Mouse (Mus musculus): ENCODE results near the gene Smarcc1. TPM values are rescaled to one million over a fixed set of nuclear protein-coding genes. Genes with fewer than 3 reads are reported as not detected.

Smarcc1 gene
- total and polyA plus RNA-seq, 3 experiments: 35.5 to 488 (median 79.0) TPM

DNA sequence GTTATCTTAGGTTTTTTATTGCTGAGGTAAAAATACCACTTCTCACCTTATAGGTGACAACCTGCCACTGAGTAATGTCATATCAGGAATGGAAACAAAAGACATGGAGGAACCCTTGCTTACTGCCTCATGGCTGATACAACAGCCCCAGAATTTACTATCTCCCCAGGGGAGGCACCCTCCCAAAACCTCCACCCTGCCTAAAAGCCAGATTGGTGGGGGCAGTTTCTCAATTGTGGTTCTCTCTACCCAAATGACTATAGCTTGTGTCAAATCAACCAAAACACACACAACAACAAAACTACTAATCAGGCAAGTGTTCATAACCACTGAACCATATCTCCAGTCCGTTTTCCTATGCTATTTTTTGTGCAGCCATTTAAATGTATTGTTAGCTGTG is 741 bp downstream of the Smarcc1 start:
- peaks cover 3 to 12% of the 10 kb centered on the region in 2 experiments for H3K36me3 ChIP-seq (ENCODE audit: control insufficient read depth in 1 of 2, insufficient read depth in 2 of 2, low read length in 2 of 2)
- peaks cover 24% of the 10 kb centered on the region for H3K79me2 ChIP-seq (ENCODE audit: control insufficient read depth, insufficient read depth, low read length, poor library complexity)
- TF ChIP-seq MXI1 (IDR thresholded peaks at IDR 0.05; ENCODE audit: low read depth, low read length): 0 out of 2 replicates have a peak, but pooled peaks have one; percentile 5
- no peak for TF ChIP-seq ZNF384 (IDR thresholded peaks at IDR 0.05; ENCODE audit: low read depth, low read length)
- TF ChIP-seq MYC (IDR thresholded peaks at IDR 0.05; ENCODE audit: low read depth, low read length): 0 out of 2 replicates have a peak, but pooled peaks have one; percentile 39
- TF ChIP-seq ZC3H11A (IDR thresholded peaks at IDR 0.05; ENCODE audit: low read depth, low read length): no peak
- 0 out of 2 replicates have a peak, but pooled peaks have one; percentile 8 for TF ChIP-seq ETS1 (IDR thresholded peaks at IDR 0.05; ENCODE audit: low read depth, low read length)
- TF ChIP-seq CHD1 (IDR thresholded peaks at IDR 0.05; ENCODE audit: low read depth, low read length): 0 out of 2 replicates have a peak, but pooled peaks have one; percentile 58
- H3K9me3 ChIP-seq (replicated peaks; ENCODE audit: insufficient read depth, low read length): no peaks in the 10 kb centered on the region
- H3K27ac ChIP-seq (ENCODE audit: control insufficient read depth, low read depth, low read length): peak overlapping the region; percentile 82
- H3K27me3 ChIP-seq (ENCODE audit: control insufficient read depth in 1 of 2, insufficient read depth in 2 of 2, low read length in 2 of 2): no peaks in the 10 kb centered on the region
- peaks cover 2 to 3% of the 10 kb centered on the region in 2 experiments; a peak in 2 of 4 replicates for H3K4me1 ChIP-seq (ENCODE audit: control insufficient read depth in 1 of 2, insufficient read depth in 2 of 2, low read length in 2 of 2)
- peak overlapping the region; percentile 95 for H3K9ac ChIP-seq (ENCODE audit: control insufficient read depth, low read depth, low read length, poor library complexity, severe bottlenecking)
- H3K4me3 ChIP-seq (ENCODE audit: control insufficient read depth in 1 of 2, insufficient read depth in 1 of 2, low read depth in 2 of 2, low read length in 2 of 2): peak overlapping the region; percentile 90 to 99
- DNase-seq (ENCODE audit: low read depth, low spot score): peak; percentile 25

DNA sequence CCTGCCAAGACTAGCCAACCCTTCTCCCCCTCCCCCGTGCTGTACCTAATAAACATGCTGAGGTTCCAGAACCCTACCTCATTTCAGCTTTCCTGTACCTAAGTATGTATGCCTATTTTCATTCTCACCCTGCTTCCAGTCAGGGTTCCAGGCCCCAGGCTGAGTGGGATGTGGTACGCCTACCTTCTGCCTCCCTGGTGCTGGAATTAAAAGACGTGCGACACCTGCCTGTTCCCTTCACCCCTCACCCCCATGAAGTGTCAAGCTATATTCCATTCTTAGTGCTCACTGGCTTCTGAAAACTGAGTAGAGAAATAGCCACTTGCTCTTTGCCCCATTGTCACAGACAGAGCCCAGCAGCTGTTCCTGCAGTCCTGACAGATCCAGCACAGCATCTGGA is 3.9 kb downstream of the Smarcc1 start:
- TF ChIP-seq MXI1 (IDR thresholded peaks at IDR 0.05; ENCODE audit: low read depth, low read length): no peak
- no peak for TF ChIP-seq JUND (IDR thresholded peaks at IDR 0.05; ENCODE audit: low read depth, low read length)
- DNase-seq (ENCODE audit: low read depth, low spot score): no peak
- Histone ChIP-seq H3K4me3 (ENCODE audit: control insufficient read depth in 1 of 2, insufficient read depth in 1 of 2, low read depth in 2 of 2, low read length in 2 of 2) (no peak overlapping the region), H3K9ac (ENCODE audit: control insufficient read depth, low read depth, low read length, poor library complexity, severe bottlenecking) (no peak overlapping the region), H3K79me2 (ENCODE audit: control insufficient read depth, insufficient read depth, low read length, poor library complexity) (peaks cover 22% of the 10 kb centered on the region), H3K36me3 (ENCODE audit: control insufficient read depth in 1 of 2, insufficient read depth in 2 of 2, low read length in 2 of 2) (peaks cover 0 to 15% of the 10 kb centered on the region in 2 experiments; a peak in 2 of 4 replicates), H3K4me1 (ENCODE audit: control insufficient read depth in 1 of 2, insufficient read depth in 2 of 2, low read length in 2 of 2) (peaks cover 2 to 3% of the 10 kb centered on the region in 2 experiments; a peak in 2 of 4 replicates), H3K27me3 (ENCODE audit: control insufficient read depth in 1 of 2, insufficient read depth in 2 of 2, low read length in 2 of 2) (no peaks in the 10 kb centered on the region), H3K27ac (ENCODE audit: control insufficient read depth, low read depth, low read length) (no peak overlapping the region), H3K9me3 (replicated peaks; ENCODE audit: insufficient read depth, low read length) (no peaks in the 10 kb centered on the region)

DNA sequence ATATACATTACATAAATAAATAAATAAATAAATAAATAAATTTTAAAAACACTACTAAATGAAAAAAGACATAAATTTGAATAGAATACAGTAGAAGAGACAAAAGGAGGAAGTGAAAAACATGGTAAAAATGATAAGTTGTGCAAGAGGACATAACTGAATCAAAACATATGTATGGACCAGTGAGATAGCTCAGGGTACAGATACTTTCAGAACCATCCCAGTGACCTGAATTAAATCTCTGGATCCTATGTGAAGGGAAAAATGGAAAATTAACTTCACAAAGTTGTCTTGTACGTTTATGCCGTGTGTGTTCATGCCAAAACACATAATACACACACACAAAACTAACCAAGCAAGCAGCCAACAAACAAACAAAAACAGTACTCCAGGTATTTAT is 5.8 kb downstream of the Smarcc1 start:
- peak; percentile 60 for DNase-seq (ENCODE audit: low read depth, low spot score)
- H3K79me2 ChIP-seq (ENCODE audit: control insufficient read depth, insufficient read depth, low read length, poor library complexity): peaks cover 5% of the 10 kb centered on the region
- H3K27me3 ChIP-seq (ENCODE audit: control insufficient read depth in 1 of 2, insufficient read depth in 2 of 2, low read length in 2 of 2): no peaks in the 10 kb centered on the region
- no peak overlapping the region for H3K27ac ChIP-seq (ENCODE audit: control insufficient read depth, low read depth, low read length)
- peaks cover 2 to 3% of the 10 kb centered on the region in 2 experiments; a peak in 2 of 4 replicates for H3K4me1 ChIP-seq (ENCODE audit: control insufficient read depth in 1 of 2, insufficient read depth in 2 of 2, low read length in 2 of 2)
- peaks cover 0 to 11% of the 10 kb centered on the region in 2 experiments; a peak in 2 of 4 replicates for H3K36me3 ChIP-seq (ENCODE audit: control insufficient read depth in 1 of 2, insufficient read depth in 2 of 2, low read length in 2 of 2)
- H3K9me3 ChIP-seq (replicated peaks; ENCODE audit: insufficient read depth, low read length): no peaks in the 10 kb centered on the region
- TF ChIP-seq MYC (IDR thresholded peaks at IDR 0.05; ENCODE audit: low read depth, low read length): no peak
- peak; percentile 89 for TF ChIP-seq GATA1 (IDR thresholded peaks at IDR 0.05; ENCODE audit: low read depth, low read length)
- TF ChIP-seq NRF1 (IDR thresholded peaks at IDR 0.05; ENCODE audit: insufficient read depth, low read depth, low read length, poor library complexity, severe bottlenecking): no peak
- TF ChIP-seq RCOR1 (IDR thresholded peaks at IDR 0.05; ENCODE audit: low read depth, low read length): peak; percentile 98
- peak; percentile 75 for TF ChIP-seq TAL1 (IDR thresholded peaks at IDR 0.05; ENCODE audit: low read length)
- TF ChIP-seq EP300 (IDR thresholded peaks at IDR 0.05; ENCODE audit: low read depth in 1 of 2, low read length in 2 of 2): peak; percentile 87 to 94
- no peak for TF ChIP-seq SIN3A (IDR thresholded peaks at IDR 0.05; ENCODE audit: low read length)
- TF ChIP-seq E2F4 (IDR thresholded peaks at IDR 0.05; ENCODE audit: borderline replicate concordance, low read depth, low read length): no peak
- TF ChIP-seq ZNF384 (IDR thresholded peaks at IDR 0.05; ENCODE audit: low read depth, low read length): 0 out of 2 replicates have a peak, but pooled peaks have one; percentile 30
- peak; percentile 93 for TF ChIP-seq TCF12 (IDR thresholded peaks at IDR 0.05; ENCODE audit: low read depth, low read length)
- TF ChIP-seq ETS1 (IDR thresholded peaks at IDR 0.05; ENCODE audit: low read depth, low read length): no peak
- TF ChIP-seq ZC3H11A (IDR thresholded peaks at IDR 0.05; ENCODE audit: low read depth, low read length): no peak
- TF ChIP-seq NELFE (IDR thresholded peaks at IDR 0.05; ENCODE audit: low read depth, low read length): no peak
- TF ChIP-seq ZKSCAN1 (IDR thresholded peaks at IDR 0.05; ENCODE audit: low read depth, low read length): no peak
- no peak for TF ChIP-seq MYB (IDR thresholded peaks at IDR 0.05; ENCODE audit: low read depth, low read length)
- H3K9ac ChIP-seq (ENCODE audit: control insufficient read depth, low read depth, low read length, poor library complexity, severe bottlenecking): no peak overlapping the region
- no peak overlapping the region for H3K4me3 ChIP-seq (ENCODE audit: control insufficient read depth in 1 of 2, insufficient read depth in 1 of 2, low read depth in 2 of 2, low read length in 2 of 2)
